Mouse (Mus musculus): ENCODE results near the gene Mybph. TPM values are rescaled to one million over a fixed set of nuclear protein-coding genes. Genes with fewer than 3 reads are reported as not detected.

Mybph gene
- total and polyA plus RNA-seq, 2 experiments from 2014 or later, result 0.12 TPM; not detected in 1

DNA sequence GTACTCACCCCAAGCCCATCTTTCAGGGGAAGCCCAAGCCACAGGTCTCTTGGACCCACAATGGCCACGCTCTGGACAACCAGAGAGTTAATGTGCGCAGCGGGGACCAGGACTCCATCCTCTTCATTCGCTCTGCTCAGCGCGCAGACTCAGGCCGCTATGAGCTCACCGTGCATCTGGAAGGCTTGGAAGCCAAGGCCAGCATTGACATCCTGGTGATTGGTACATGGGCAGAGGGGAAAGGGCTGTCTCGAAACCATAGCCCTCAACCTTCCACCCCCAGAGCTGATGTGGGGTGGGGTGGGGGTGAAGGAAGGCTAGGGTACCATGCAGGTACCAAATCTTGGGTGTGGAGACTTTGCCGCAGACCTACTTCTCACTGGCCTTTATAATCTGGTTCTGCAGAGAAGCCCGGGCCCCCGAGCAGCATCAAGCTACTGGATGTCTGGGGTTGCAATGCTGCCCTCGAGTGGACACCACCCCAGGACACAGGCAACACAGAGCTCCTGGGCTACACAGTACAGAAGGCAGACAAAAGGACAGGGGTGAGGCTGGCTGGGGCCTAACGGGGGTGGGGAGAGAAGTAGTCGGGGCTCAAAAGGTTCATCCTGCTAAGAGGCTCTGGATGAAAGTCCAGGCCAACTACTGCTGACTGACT, 4.2 kb downstream of the Mybph start:
- ATAC-seq (ENCODE audit: insufficient read depth, low read depth) (no peak), DNase-seq (ENCODE audit: low spot score) (no peak)
- Histone ChIP-seq H3K27me3 (ENCODE audit: control insufficient read depth, insufficient read depth, low read length) (no peaks in the 10 kb centered on the region), H3K4me2 (ENCODE audit: low read depth, low read length) (no peak overlapping the region), H3K4me1 (ENCODE audit: control insufficient read depth, insufficient read depth) (peaks cover 27% of the 10 kb centered on the region), H3K36me3 (replicated peaks; ENCODE audit: control insufficient read depth, insufficient read depth, low read length) (no peaks in the 10 kb centered on the region), H3K9ac (replicated peaks; ENCODE audit: low read depth, low read length) (no peak overlapping the region), H3K9me3 (replicated peaks; ENCODE audit: control insufficient read depth, low read length) (no peaks in the 10 kb centered on the region), H3K27ac (ENCODE audit: low read depth) (no peak overlapping the region), H3K4me3 (ENCODE audit: low read depth, low read length) (no peak overlapping the region)
- 72% methylated on average over 15 of the region's 15 CpGs for WGBS
- no peak for TF ChIP-seq EP300 (IDR thresholded peaks at IDR 0.05; ENCODE audit: low read depth)
- TF ChIP-seq CTCF (IDR thresholded peaks at IDR 0.05; ENCODE audit: low read depth), result peak; percentile 28; the same call in 1 of the 2 replicates

DNA sequence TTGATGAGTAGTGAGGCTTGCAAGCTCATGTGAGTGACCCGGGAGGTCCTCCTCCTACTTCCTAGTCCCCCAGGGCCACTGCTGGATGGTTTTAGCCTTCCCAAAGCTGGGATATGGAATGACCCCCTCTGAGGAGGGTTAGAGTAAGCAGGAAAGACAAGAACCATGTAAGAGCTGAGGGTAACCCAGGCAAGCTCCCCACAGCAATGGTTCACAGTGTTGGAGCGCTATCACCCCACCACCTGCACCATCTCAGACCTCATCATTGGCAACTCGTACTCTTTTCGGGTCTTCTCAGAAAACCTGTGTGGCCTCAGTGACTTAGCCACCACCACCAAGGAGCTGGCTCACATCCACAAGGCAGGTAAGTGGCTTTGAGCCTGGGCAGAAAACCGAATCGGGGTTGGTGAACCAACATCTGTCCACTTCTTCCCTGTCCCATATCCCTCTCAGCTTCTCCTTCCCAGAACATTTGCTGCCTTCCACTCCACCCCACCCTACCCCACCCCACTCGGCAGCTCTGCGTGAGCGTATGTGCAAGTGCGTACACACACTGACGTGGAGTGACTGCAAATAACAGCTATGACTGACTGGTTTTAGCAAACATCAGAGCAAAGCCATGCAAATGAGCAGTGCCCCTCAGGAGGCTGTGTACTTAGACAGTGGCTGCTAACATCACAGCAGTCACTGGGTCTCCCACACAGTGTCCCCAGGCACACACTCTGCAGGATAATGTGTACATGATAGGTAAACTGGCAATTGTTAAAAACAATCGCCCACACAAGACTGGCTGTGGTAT, 5.1 kb downstream of the Mybph start:
- Histone ChIP-seq H3K9ac (replicated peaks; ENCODE audit: low read depth, low read length) (no peak overlapping the region), H3K9me3 (replicated peaks; ENCODE audit: control insufficient read depth, low read length) (no peaks in the 10 kb centered on the region), H3K4me2 (ENCODE audit: low read depth, low read length) (no peak overlapping the region), H3K4me1 (ENCODE audit: control insufficient read depth, insufficient read depth) (peaks cover 25% of the 10 kb centered on the region), H3K27me3 (ENCODE audit: control insufficient read depth, insufficient read depth, low read length) (no peaks in the 10 kb centered on the region), H3K27ac (ENCODE audit: low read depth) (no peak overlapping the region), H3K36me3 (replicated peaks; ENCODE audit: control insufficient read depth, insufficient read depth, low read length) (no peaks in the 10 kb centered on the region; the same call in 1 of the 2 replicates), H3K4me3 (ENCODE audit: low read depth, low read length) (no peak overlapping the region)
- DNase-seq (ENCODE audit: low spot score) (no peak), ATAC-seq (ENCODE audit: insufficient read depth, low read depth) (no peak)
- WGBS, result 88% methylated on average over 12 of the region's 12 CpGs
- no peak for TF ChIP-seq EP300 (IDR thresholded peaks at IDR 0.05; ENCODE audit: low read depth)
- no peak for TF ChIP-seq CTCF (IDR thresholded peaks at IDR 0.05; ENCODE audit: low read depth)

DNA sequence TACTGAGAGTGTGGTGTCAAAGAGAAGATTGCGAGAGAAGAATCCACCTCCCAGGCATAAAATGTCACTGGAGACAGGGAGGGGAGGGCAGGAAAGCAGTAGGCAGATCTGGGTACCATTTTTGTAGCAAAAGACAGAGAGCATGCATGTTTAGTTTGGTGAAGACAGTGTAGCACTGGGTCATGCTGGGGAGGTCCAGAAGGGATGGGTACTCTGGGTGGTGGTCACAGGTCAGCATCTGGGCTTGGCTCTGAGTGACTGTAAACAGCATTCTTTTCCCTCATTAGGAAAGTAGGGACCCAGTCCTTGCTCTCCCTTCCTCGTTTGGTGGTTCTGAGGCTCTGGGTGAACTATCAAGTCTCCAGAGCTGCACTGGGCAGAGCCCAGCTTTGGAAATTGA, 7.2 kb downstream of the Mybph start:
- H3K4me3 ChIP-seq (ENCODE audit: low read depth, low read length), result no peak overlapping the region
- H3K36me3 ChIP-seq (replicated peaks; ENCODE audit: control insufficient read depth, insufficient read depth, low read length), result no peaks in the 10 kb centered on the region; the same call in 1 of the 2 replicates
- H3K27ac ChIP-seq (ENCODE audit: low read depth), result no peak overlapping the region
- ATAC-seq (ENCODE audit: insufficient read depth, low read depth) (no peak), DNase-seq (ENCODE audit: low spot score) (no peak)
- no peaks in the 10 kb centered on the region for H3K9me3 ChIP-seq (replicated peaks; ENCODE audit: control insufficient read depth, low read length)
- peaks cover 15% of the 10 kb centered on the region for H3K4me1 ChIP-seq (ENCODE audit: control insufficient read depth, insufficient read depth)
- WGBS, result 63% methylated on average over 2 of the region's 2 CpGs
- no peaks in the 10 kb centered on the region for H3K27me3 ChIP-seq (ENCODE audit: control insufficient read depth, insufficient read depth, low read length)
- no peak overlapping the region for H3K4me2 ChIP-seq (ENCODE audit: low read depth, low read length)
- no peak for TF ChIP-seq EP300 (IDR thresholded peaks at IDR 0.05; ENCODE audit: low read depth)
- TF ChIP-seq CTCF (IDR thresholded peaks at IDR 0.05; ENCODE audit: low read depth), result no peak
- no peak overlapping the region for H3K9ac ChIP-seq (replicated peaks; ENCODE audit: low read depth, low read length)

DNA sequence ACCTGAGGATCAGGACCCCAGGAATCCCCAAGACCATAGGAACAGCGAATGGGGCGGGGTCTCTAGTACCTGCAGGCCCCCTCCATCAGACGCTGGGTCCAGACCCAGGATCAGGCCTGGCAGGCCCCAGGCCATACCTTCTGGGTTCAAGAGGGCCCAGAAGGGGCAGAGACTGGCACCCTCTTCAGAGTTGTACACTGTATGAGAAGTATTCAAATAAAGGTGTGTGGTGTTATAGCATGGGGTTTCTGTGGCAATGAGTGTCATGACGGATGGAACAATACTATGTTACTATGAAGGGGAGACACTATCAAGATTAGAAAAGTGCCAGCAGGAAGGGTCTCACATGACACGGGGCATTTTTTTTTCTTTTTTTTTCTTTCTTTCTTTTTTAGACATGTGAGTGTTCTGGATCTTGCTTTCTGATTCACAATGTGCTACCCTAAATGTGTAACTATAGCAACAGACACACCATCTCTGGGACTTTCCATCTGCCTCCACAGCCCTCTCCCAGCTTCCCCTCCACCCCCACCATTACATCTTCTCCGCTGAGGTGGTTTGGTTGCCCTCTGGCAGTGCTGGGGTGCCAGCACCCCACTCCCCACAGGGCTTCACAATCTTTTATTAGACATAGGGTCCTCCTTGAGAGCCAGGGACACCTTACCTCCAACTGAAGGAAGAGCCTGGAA, 7.9 kb downstream of the Mybph start:
- Histone ChIP-seq H3K4me1 (ENCODE audit: control insufficient read depth, insufficient read depth) (peaks cover 11% of the 10 kb centered on the region), H3K36me3 (replicated peaks; ENCODE audit: control insufficient read depth, insufficient read depth, low read length) (no peaks in the 10 kb centered on the region; the same call in 1 of the 2 replicates), H3K27me3 (ENCODE audit: control insufficient read depth, insufficient read depth, low read length) (no peaks in the 10 kb centered on the region), H3K9me3 (replicated peaks; ENCODE audit: control insufficient read depth, low read length) (no peaks in the 10 kb centered on the region), H3K9ac (replicated peaks; ENCODE audit: low read depth, low read length) (no peak overlapping the region), H3K4me3 (ENCODE audit: low read depth, low read length) (no peak overlapping the region), H3K4me2 (ENCODE audit: low read depth, low read length) (no peak overlapping the region), H3K27ac (ENCODE audit: low read depth) (no peak overlapping the region)
- DNase-seq (ENCODE audit: low spot score) (no peak), ATAC-seq (ENCODE audit: insufficient read depth, low read depth) (no peak)
- TF ChIP-seq EP300 (IDR thresholded peaks at IDR 0.05; ENCODE audit: low read depth) (no peak), CTCF (IDR thresholded peaks at IDR 0.05; ENCODE audit: low read depth) (no peak)
- 84% methylated on average over 6 of the region's 6 CpGs for WGBS

DNA sequence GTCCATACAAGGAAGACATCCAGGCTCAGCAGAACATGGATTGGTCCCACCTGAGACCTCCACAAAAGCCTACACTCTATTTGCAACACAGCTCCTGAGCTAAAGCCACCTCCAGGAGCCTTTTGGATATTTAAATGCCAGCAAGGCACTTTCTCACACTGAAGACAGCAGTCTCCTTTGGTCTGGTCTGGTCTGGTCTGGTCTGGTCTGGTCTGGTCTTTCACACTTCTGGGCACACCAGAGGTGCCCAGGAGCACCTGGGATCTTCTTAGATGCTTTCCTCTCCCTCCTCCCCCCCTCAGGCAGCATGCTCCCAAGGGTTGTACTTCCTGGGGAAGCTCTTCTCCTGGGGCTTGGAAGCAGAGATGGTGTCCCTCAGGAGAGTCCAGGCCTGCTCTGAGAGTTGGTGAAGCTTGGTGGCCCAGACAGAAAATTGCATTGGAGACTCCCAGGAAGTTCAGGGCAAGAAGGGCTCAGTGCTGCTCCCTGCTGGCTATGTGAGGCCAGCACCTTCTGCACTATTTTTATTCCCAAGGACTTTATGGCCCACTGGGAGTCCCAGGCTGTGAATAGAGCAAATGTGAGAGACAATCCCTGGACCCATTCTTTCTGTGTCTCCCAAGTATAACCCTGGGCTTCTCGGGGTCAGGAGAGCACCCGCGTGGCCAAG, 8.6 kb downstream of the Mybph start:
- H3K9ac ChIP-seq (replicated peaks; ENCODE audit: low read depth, low read length), result no peak overlapping the region
- ATAC-seq (ENCODE audit: insufficient read depth, low read depth) (no peak; the same call in 1 of the 2 replicates), DNase-seq (ENCODE audit: low spot score) (no peak)
- no peak overlapping the region for H3K27ac ChIP-seq (ENCODE audit: low read depth)
- WGBS, result 45% methylated on average over 3 of the region's 3 CpGs
- H3K4me3 ChIP-seq (ENCODE audit: low read depth, low read length), result no peak overlapping the region
- H3K36me3 ChIP-seq (replicated peaks; ENCODE audit: control insufficient read depth, insufficient read depth, low read length), result no peaks in the 10 kb centered on the region; the same call in 1 of the 2 replicates
- H3K4me2 ChIP-seq (ENCODE audit: low read depth, low read length), result no peak overlapping the region
- peaks cover 12% of the 10 kb centered on the region for H3K4me1 ChIP-seq (ENCODE audit: control insufficient read depth, insufficient read depth)
- peak; percentile 74 for TF ChIP-seq CTCF (IDR thresholded peaks at IDR 0.05; ENCODE audit: low read depth)
- TF ChIP-seq EP300 (IDR thresholded peaks at IDR 0.05; ENCODE audit: low read depth), result no peak
- H3K9me3 ChIP-seq (replicated peaks; ENCODE audit: control insufficient read depth, low read length), result no peaks in the 10 kb centered on the region
- H3K27me3 ChIP-seq (ENCODE audit: control insufficient read depth, insufficient read depth, low read length), result no peaks in the 10 kb centered on the region
